Mouse (Mus musculus): ENCODE data around the gene Gm21988.

Gene Gm21988

DNA sequence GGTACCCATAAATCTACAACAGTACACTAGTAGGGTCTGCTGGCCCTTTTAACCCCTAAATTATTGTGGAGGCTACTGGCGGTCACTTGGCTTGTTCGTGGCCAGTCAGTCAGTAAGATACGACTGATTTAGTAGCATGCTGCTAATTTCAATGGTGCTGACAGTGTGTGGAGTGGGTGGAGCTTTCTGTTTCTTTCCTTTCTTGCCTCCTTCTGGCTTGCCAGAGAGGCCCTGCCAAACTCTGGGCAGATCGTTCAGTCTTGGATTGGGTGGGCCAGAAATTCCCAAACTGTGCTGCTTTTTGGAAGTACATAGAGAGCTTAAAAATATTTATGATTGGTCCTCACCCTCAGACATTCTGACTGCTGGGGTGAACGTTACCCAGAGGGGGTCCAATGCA lies 12.5 kb downstream of the Gm21988 start:
- POLR2A ChIA-PET = interaction anchor here in 2 of 4 experiments (0.5 to 7.4 kb wide), 6 partner anchors 10 to 20 kb away, joined by 3 to 90 read pairs (median 10); partner anchors contain the start of genes 0610010K14Rik (in 2 of the 2), Gm21988 (in 2 of the 2) and Rnasek (in 2 of the 2)
- CTCF ChIA-PET = interaction anchor here in 2 of 4 experiments (0.9 to 1.8 kb wide), 3 partner anchors 10 to 107 kb away, joined by 3 to 5 read pairs (median 3); partner anchors contain the start of gene 0610010K14Rik (in 1 of the 2)

DNA sequence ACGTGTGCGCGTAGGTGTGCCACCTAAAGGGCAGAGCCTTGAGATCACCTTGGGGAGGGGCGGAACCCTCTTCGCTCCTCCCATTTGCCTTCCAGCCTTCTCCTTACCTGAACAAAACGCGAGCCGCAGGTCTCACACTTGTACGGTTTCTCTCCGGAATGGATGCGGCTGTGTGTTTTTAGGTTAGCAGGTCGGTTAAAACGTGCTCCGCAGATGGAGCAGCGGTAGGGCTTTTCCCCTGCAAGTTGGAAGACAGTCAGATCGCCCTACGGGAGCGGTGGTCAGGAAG lies 13.1 kb downstream of the Gm21988 start:
- CTCF ChIA-PET = interaction anchor here in 2 of 4 experiments (0.9 to 1.8 kb wide), 3 partner anchors 10 to 108 kb away, joined by 3 to 5 read pairs (median 3); partner anchors contain the start of gene 0610010K14Rik (in 1 of the 2)
- POLR2A ChIA-PET = interaction anchor here in 3 of 4 experiments (0.5 to 7.4 kb wide), 8 partner anchors 10 to 605 kb away, joined by 3 to 90 read pairs (median 6); partner anchors contain the start of genes 0610010K14Rik (in 2 of the 3), Gm21988 (in 2 of the 3), Rnasek (in 2 of the 3) and Ctdnep1 (in 1 of the 3)

DNA sequence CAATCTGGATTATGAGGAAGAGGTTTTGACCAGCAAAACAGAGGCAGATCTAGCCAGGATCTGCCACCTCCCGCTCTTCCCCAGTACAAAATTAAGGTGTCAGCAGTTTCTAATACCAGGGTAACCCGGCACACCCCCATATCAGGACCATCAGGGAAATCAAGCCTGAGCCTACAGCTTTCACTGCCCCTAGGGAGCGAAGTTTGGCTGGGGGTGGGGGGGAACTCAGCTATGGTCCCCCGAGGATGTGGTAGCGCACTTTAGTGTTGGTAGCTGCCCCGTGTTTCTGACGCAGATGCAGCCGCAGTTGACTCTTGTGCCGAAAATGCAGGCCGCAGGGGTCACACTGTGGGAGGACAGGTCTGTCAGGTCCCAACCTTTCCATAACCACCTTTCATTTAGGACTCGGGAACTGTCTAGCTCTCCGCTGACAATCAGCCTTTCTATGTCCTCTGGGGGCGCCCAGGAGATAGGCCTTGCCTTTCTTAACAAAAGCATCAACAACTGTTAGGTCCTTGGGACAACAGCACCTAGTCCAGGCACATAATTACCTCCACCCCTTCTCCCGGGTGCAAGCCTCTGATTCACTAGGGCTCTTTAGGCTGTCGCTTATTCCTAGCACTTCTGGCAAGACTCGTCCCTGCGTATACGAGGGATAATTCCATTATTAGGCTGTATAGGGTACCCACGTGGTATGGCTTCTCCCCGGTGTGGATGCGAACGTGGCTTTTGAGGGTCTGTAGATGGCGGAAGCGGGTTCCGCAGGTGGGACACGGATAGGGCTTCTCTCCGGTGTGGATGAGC lies 13.6 kb downstream of the Gm21988 start:
- POLR2A ChIA-PET = interaction anchor here in 3 of 4 experiments (0.5 to 7.4 kb wide), 11 partner anchors 9 to 604 kb away, joined by 3 to 90 read pairs (median 4); partner anchors contain the start of genes 0610010K14Rik (in 2 of the 3), Gm21988 (in 2 of the 3), Rnasek (in 2 of the 3) and Slc16a11 (in 2 of the 3)
- CTCF ChIA-PET = interaction anchor here in 2 of 4 experiments (0.6 to 1.8 kb wide), 3 partner anchors 10 to 206 kb away, joined by 3 to 5 read pairs (median 3); partner anchors contain the start of genes 0610010K14Rik (in 1 of the 2) and Arrb2 (in 1 of the 2)

DNA sequence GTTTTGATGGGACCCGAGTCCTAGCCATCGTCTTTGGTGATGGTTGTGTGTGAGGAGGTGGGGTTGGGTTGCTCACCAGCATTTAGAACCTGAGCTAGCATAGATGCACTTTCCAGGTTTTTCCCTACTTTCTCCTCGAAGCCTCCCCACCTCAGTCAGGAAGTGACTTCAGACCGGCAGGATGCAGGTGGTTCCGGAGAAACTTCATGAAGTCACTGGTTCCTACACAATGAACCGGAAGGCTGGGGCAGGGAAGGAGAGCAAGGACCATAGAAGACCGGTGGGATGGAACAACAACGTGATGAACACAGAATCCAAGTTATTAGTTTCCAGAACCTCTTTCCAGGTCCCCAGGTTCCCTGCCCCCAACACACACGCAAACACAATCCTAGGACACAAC lies 15.9 kb downstream of the Gm21988 start:
- ChIA-PET CTCF (no interaction called here), POLR2A (interaction anchor here in 3 of 4 experiments (0.5 to 4.7 kb wide), 6 partner anchors 10 to 559 kb away, joined by 3 to 47 read pairs (median 10); partner anchors contain the start of genes 0610010K14Rik (in 2 of the 3), Gm21988 (in 2 of the 3), Rnasek (in 2 of the 3) and Acadvl (in 1 of the 3))

GRCm38 (mm10) chr11:70221603-70222500 lies 17.8 kb downstream of the Gm21988 start:
- CTCF ChIA-PET = interaction anchor here in 3 of 4 experiments (0.5 to 2.4 kb wide), 13 partner anchors 8 to 73 kb away, joined by 3 to 10 read pairs (median 6); partner anchors contain the start of genes Slc16a11 (in 2 of the 3) and 0610010K14Rik (in 1 of the 3)
- POLR2A ChIA-PET = interaction anchor here in 3 of 4 experiments (0.5 to 4.7 kb wide), 39 partner anchors 8 to 447 kb away, joined by 3 to 47 read pairs (median 4); partner anchors contain the start of genes 0610010K14Rik (in 3 of the 3), Slc16a11 (in 3 of the 3), Bcl6b (in 2 of the 3) and Gm21988 (in 2 of the 3)

DNA sequence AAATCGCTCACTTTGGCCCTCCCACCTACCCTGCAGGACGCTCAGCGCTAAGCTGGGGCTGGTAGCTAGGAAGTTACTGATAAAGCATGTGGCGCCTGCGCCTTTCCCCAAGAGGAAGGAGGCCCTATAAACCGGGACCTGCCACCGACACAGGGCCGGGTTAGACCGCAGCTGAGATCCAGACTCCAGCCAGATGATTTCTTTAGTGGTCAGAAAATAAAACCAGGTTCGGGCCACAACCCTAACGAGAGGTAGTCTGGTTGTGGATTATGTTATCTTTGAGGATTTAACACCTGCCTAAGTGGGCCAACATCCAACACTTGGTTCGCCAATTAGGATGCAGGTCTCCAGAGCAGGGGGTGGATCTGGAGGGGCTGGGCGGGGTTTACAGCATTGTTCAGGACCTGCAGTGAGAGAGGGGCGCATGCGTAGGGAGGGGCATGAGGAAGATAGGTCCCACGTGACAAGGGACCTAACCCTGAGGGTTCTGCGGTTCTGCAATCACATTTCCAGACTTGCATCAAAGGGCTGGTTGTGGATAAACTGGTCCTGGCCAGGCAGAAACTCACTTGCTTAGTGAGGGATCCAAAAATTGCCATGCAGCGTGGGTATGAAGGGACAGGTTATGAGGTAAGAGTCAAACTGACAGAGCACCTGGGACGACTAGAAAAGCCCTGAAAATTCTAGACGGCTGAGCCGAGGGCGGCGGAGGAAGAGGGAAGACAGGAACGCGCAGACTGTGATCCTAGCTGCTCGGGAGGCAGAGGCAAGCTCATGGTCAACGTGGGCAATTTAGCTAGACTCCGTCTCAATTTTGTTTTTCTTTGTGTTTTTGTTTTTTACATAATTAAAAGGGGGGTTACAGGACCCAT lies 18.7 kb downstream of the Gm21988 start, which contains the start of gene Slc16a13:
TSS of gene Slc16a13 (minus strand) at position 334 of the 872 bp plus-strand sequence.
- ChIA-PET CTCF (interaction anchor here in 3 of 4 experiments (0.5 to 2.4 kb wide), 13 partner anchors 8 to 272 kb away, joined by 3 to 10 read pairs (median 5); partner anchors contain the start of gene Slc16a11 (in 2 of the 3)), POLR2A (interaction anchor here in 3 of 4 experiments (0.6 to 4.7 kb wide), 37 partner anchors 8 to 418 kb away, joined by 3 to 47 read pairs (median 4); partner anchors contain the start of genes 0610010K14Rik (in 3 of the 3), Bcl6b (in 2 of the 3), Gm21988 (in 2 of the 3) and Rnasek (in 2 of the 3))

DNA sequence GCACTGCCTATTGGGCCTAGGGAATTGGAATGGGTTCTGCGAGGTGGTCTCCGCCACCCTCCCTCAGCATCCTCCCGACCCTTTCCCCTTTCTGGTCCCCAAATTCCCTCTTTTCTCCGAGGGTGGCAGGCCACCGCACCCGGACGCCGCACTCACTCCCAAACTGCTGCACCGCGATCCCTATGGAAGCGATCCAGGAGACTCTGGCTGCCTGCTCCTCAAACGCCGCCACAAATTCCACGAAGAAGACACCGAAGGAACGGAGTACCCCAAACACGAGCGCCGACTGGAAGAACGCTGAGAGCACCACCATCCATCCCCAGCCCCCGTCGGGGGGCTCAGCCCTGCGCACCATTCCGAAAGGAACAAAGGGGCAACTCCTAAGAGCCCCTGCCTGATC lies 19.3 kb downstream of the Gm21988 start:
- ChIA-PET CTCF (interaction anchor here in 3 of 4 experiments (0.8 to 2.4 kb wide), 5 partner anchors 10 to 272 kb away, joined by 3 to 10 read pairs (median 4); no protein-coding TSS in a partner anchor), POLR2A (interaction anchor here in 2 of 4 experiments (0.7 to 4.7 kb wide), 19 partner anchors 8 to 224 kb away, joined by 3 to 47 read pairs (median 5); partner anchors contain the start of genes 0610010K14Rik (in 2 of the 2), Bcl6b (in 2 of the 2), Slc16a11 (in 2 of the 2) and Gm21988 (in 1 of the 2))

DNA sequence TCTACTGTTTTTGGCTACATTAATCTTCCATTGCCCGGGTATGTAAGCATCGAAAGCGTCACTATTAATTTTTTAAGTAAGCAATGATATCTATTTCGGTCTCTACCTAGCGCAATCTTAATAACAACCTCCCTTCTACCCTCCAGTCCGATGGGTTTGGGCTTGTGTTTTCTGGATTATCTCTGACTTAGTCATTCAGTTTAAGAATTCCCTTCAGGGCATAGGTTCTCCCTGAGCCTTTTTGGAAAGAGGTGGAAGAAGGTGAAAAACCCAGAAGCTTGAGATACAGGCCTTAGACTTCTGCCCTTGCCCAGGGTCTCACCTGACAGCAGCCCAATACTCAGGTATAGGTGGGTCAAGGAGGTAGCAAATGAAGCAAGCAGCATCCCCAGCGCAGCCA lies 19.8 kb downstream of the Gm21988 start:
- CTCF ChIA-PET = interaction anchor here in 1 of 4 experiments (1.1 to 1.6 kb wide), 2 partner anchors 10 to 18 kb away, joined by 4 to 5 read pairs; no protein-coding TSS in a partner anchor
- POLR2A ChIA-PET = interaction anchor here in 2 of 4 experiments (0.9 to 4.7 kb wide), 7 partner anchors 9 to 30 kb away, joined by 3 to 47 read pairs (median 5); partner anchors contain the start of genes 0610010K14Rik (in 1 of the 2), Bcl6b (in 1 of the 2), Gm21988 (in 1 of the 2) and Rnasek (in 1 of the 2)

DNA sequence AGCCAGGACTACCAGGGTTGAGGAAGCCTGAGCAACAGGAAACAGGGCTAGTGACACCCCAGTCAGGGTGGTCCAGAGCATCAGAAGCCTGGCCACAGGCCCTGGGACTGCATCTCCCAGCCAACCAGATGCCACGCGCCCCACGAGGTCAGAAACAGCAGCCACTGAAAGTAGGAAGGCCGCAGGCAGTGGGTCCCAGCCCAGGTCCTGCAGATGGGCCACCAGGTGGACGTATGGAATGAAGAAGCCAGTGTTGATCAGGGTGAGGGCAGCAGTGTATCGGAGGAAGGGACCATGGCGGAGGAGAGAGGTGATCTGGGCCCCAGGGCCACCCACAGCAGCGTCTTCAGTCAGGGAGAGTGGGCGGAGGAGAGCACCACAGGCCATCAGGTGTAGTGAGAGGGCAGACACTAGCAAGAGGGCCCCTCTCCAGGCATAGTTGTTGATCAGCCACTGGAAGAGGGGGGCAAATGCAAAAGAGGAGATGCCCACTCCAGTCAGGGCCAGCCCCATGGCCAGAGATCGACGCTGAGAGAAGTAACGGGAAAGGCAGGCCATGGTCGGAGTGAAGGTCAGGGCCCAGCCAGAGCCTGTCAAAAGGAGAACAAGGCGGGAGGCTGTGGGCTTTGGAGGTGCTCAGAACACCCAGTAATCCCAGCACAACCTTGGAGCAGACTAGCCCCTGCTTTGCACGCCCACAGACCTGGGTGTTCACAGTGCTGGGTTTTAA lies 20.7 kb downstream of the Gm21988 start:
- CTCF ChIA-PET = no interaction called here
- POLR2A ChIA-PET = interaction anchor here in 1 of 4 experiments (4.7 kb wide), 1 partner anchor 20 kb away, joined by 47 read pairs; the partner anchor contains the start of genes 0610010K14Rik, Gm21988 and Rnasek

- POLR2A ChIA-PET = interaction anchor here in 2 of 4 experiments (0.6 to 2.6 kb wide), 3 partner anchors 13 to 447 kb away, joined by 3 to 8 read pairs (median 3); partner anchors contain the start of genes Bcl6b (in 1 of the 2), Gm21988 (in 1 of the 2) and Rnasek (in 1 of the 2)
- CTCF ChIA-PET = no interaction called here
Measured at GRCm38 (mm10) chr11:70218039-70218438, 21.6 kb downstream of the Gm21988 start.

DNA sequence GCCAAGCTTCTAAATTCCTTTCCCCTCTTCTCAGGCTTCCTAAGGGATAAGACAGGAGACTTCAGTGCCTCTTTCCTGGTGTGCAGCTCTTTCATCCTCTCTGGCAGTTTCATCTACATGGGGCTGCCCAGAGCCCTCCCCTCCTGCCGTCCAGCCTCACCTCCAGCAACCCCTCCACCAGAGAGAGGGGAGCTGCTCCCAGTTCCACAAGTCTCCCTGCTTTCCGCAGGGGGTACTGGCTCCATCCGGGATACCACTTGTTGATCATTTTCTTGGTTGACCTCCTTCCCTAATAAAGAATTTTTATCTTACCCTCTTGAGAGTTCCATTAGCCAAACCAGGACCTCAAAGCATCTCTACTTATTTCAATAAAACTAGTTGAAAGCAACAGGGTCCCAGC lies 23.5 kb downstream of the Gm21988 start:
- POLR2A ChIA-PET = interaction anchor here in 3 of 4 experiments (0.6 to 2.6 kb wide), 9 partner anchors 12 to 41 kb away, joined by 3 to 8 read pairs (median 3); partner anchors contain the start of genes 0610010K14Rik (in 1 of the 3) and Bcl6b (in 1 of the 3)

DNA sequence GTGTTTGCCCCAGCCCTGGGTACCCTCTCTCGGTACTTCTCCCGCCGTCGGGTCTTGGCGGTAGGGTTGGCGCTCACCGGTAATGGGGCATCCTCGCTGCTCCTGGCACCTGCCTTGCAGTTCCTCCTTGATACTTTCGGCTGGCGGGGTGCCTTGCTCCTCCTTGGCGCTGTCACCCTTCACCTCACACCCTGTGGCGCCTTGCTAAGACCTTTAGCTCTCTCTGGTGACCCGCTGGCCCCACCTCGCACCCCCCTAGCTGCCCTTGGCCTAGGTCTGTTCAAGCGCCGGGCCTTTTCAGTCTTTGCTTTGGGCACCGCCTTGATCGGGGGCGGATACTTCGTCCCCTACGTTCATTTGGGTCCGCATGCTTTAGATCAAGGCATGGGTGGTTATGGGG lies 24.3 kb downstream of the Gm21988 start:
- ChIA-PET POLR2A (interaction anchor here in 2 of 4 experiments (0.6 to 2.6 kb wide), 6 partner anchors 13 to 22 kb away, joined by 3 to 8 read pairs (median 4); partner anchors contain the start of genes 0610010K14Rik (in 1 of the 2) and Bcl6b (in 1 of the 2)), CTCF (interaction anchor here in 2 of 4 experiments (1.9 to 2.2 kb wide), 2 partner anchors 14 to 15 kb away, joined by 7 to 9 read pairs (median 9); partner anchors contain the start of gene Bcl6b (in 1 of the 2))

More for the DNA sequence above, 23.5 kb downstream of the Gm21988 start:
- CTCF ChIA-PET = interaction anchor here in 3 of 4 experiments (0.9 to 2.2 kb wide), 4 partner anchors 10 to 14 kb away, joined by 3 to 9 read pairs (median 7); partner anchors contain the start of gene Bcl6b (in 1 of the 3)

- CTCF ChIA-PET = interaction anchor here in 2 of 4 experiments (1.3 to 5.3 kb wide), 4 partner anchors 13 to 16 kb away, joined by 3 to 51 read pairs (median 18); partner anchors contain the start of gene Bcl6b (in 1 of the 2)
- POLR2A ChIA-PET = interaction anchor here in 2 of 4 experiments (1.1 to 2.3 kb wide), 4 partner anchors 7 to 22 kb away, joined by 5 to 7 read pairs (median 6); partner anchors contain the start of gene 0610010K14Rik (in 1 of the 2)
Measured at GRCm38 (mm10) chr11:70214856-70215209, 24.8 kb downstream of the Gm21988 start.

DNA sequence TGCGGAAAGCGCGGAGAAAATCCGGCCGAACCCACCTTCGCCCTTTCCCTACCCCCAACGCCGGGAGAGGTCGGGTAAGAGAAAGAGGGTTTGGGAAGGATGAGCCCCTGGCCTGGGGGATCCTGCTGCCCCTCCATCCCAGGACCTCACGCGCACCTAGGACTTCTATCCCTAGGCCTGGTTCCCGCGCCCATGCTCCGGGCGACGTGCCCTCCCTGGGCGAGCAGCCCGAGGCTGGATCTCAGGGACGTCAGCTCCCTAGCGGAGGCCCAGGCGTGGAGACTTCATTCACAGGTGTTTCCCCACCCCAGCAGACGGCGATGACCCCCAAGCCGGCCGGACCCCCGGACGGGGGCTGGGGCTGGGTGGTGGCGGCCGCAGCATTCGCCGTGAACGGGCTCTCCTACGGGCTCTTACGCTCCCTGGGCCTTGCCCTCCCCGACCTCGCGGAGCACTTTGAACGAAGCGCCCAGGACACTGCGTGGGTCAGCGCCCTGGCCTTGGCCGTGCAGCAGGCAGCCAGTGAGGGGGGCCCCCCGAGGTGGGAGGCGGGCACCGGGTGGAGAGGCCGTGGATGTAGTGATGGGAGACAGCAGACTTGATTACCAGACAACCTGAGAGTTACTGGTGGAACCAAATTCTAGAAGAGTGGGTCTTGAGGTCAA lies 25.3 kb downstream of the Gm21988 start:
- ChIA-PET CTCF (interaction anchor here (0.6 to 5.3 kb wide), 12 partner anchors 8 to 281 kb away, joined by 3 to 51 read pairs (median 6); no protein-coding TSS in a partner anchor), POLR2A (interaction anchor here in 3 of 4 experiments (1.0 to 2.3 kb wide), 12 partner anchors 8 to 278 kb away, joined by 3 to 7 read pairs (median 5); partner anchors contain the start of genes 0610010K14Rik (in 1 of the 3), Dvl2 (in 1 of the 3), Slc2a4 (in 1 of the 3) and Ybx2 (in 1 of the 3))
